Mouse (Mus musculus): Measurements from ENCODE around the gene Crbn.

Crbn gene

GRCm38 (mm10) chr6:106761486-106761885, 38.4 kb downstream of the Crbn start:
- no peak for DNase-seq (ENCODE audit: low spot score)

- DNase-seq (ENCODE audit: low spot score) = no peak
Measured at GRCm38 (mm10) chr6:106760473-106761218, 39.2 kb downstream of the Crbn start.

- no peak for DNase-seq (ENCODE audit: low spot score)
Measured at GRCm38 (mm10) chr6:106758299-106758698, 41.6 kb downstream of the Crbn start.

GRCm38 (mm10) chr6:106750291-106750690, 49.6 kb downstream of the Crbn start:
- DNase-seq (ENCODE audit: low spot score) = no peak

GRCm38 (mm10) chr6:106748887-106749388, 50.9 kb downstream of the Crbn start, which contains the start of gene Il5ra:
Gene Il5ra (minus strand): TSS chr6:106749037.
- DNase-seq (ENCODE audit: low spot score) = no peak

- no peak for DNase-seq (ENCODE audit: low spot score)
Measured at GRCm38 (mm10) chr6:106747804-106748203, 52.1 kb downstream of the Crbn start.

- no peak for DNase-seq (ENCODE audit: low spot score)
Measured at GRCm38 (mm10) chr6:106747251-106747650, 52.6 kb downstream of the Crbn start.

- DNase-seq (ENCODE audit: low spot score) = no peak
Measured at GRCm38 (mm10) chr6:106745673-106746394, 54.0 kb downstream of the Crbn start.

GRCm38 (mm10) chr6:106743556-106744233, 56.2 kb downstream of the Crbn start:
- no peak for DNase-seq (ENCODE audit: low spot score)

GRCm38 (mm10) chr6:106740244-106740825, 59.5 kb downstream of the Crbn start:
- no peak for DNase-seq (ENCODE audit: low spot score)

- DNase-seq (ENCODE audit: low spot score) = no peak
Measured at GRCm38 (mm10) chr6:106738229-106738628, 61.6 kb downstream of the Crbn start.

GRCm38 (mm10) chr6:106732563-106732962, 67.3 kb downstream of the Crbn start:
- no peak for DNase-seq (ENCODE audit: low spot score)
